Mouse (Mus musculus): ENCODE data around the gene Alkbh8.
"Not testable (repeated sequence)": the region's sequence is repeated elsewhere in the genome, so short reads cannot be mapped to it uniquely, and the experiment has no call there.

The Alkbh8 gene

DNA sequence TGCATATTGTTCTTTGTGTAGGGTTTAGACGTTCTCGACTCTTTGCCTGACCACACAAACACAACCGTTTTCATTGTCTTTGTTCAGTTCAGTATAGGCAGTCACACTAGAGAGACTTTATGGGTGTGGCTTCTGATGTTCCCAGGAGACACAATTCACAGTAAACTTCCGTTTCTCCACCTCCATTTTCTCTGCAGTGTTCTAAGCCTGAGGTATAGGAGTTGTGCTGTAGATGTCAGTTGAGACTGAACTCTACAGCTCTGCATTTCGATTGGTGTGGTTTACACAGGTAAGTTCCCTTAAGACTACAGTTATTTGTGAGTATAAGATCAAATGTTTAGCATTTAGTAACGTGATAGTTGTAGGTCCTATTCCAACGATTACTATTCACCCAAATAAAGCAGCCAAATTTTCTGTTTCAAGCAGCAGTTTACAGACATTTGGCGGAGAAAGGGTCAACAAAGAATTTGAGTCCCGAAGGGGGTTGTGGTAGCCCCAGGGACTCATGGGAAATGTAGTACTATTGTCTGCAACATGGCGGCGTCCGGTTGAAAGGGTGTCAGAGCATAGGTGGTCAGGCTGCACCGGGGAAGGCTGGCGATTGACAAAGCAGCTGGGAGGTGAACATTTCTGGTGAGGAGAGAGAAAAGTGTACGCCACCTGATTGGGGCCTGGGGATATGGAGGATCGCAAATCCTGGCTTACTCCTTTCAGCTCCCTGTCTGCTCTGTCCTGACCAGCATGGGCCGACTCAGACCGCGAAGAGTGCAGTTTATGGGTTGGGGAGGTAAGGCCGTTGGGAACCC, at the start of gene Alkbh8:
Gene Alkbh8, plus strand, starts transcription at position 179 of the 806 bp plus-strand sequence.
- peak; percentile 90 for DNase-seq

DNA sequence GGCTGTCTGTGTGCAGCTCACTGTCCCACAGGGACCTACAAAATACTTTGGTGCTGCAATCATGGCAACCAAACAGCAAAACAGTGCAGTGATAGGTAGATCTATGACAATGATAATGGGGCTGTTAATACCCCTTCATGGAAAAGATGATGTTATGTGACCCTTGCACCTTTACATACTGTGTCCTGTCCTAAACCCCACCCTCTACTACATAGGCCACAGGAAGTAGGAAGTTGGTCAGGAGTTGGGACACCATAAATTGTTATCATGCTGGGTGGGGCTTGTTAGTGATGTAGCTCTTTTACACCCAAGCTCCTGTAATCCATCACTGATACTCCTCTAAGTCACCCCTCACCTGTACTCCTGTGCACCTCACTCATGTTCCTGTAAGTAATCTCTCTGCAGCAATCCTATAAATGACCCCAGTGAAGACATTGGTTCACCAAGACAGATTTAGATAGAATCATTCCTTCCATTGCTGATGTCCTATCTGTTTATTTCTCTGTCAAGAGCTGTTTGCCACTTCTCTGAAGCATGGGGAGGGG, 25.6 kb upstream of the Alkbh8 start:
- DNase-seq: no peak

DNA sequence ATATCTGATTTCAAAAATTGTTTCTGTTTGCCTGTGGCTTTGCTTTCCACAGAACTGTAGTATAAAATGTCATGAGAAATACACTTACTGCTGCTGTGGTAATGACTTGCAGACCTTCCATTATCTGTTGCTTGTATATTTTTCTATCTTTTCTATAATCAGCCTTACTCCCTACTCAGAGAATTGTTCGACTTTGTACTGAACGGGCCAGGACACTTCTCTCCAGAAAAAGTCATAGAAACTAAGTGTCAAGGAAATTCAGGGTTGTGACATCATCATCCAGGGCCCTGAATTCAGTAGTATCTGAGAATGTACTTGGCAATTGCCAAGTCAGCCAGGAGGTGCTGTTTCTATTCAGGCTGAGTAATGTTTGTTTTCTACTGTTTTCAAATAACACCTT, 24.9 kb upstream of the Alkbh8 start:
- no peak for DNase-seq

DNA sequence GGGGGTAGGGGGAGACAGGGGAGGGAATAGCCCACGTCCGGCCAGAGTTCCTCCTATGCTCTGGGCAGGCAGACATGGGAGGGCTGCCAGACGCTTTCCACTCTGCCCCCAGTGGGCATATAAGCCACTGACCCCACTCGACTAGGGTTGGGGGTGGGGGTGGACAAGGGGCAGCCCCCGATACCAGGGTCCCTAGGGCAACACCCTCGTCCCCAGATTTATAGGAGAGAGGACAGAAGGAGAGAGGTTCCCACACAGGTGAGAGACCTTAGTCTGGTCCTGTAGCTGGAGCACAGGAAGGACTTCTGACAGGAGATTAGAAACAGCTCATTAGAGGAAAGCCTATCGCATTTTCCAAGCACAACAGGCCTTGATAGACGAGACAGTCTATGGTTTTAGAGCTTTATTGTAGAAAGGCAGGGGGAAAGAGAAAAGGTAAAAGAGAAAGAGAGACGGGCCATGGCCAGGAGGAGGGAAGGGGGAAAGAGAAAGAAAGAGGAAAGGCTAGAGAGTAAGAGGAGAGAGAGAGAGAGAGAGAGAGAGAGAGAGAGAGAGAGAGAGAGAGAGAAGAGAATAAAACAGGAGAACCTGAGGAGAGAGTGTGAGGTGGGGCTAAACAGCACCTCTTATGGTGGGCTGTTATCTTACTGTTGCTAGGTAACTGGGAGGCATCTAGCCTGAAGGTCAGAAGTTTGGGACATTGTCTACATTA, 7.4 kb upstream of the Alkbh8 start:
- DNase-seq: not testable (repeated sequence)

DNA sequence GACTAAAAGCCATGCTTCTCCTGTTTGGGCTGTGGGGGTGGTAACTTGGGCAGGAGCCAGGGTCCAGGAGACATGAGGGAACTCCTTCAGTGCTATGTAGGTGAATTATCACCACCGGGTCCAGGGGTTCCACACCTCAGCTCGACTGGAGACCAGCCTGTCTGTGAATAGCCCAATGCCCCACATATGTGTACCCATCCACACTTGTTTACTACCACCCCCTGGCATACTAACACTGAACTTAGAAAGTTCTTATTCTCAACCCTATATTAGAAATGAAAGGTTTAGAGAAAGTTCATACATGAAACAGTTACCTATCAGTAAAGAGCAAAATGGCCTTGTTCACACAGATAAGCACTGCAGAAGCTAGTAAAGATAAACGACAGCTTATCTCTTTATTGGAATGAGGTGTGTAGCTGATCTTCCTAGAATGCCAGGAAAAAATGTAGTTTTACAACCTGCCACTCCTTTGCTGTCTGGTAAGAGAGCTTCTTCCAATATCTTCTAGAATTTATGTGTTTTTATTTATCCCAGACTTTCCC, 6.8 kb upstream of the Alkbh8 start:
- DNase-seq: no peak

DNA sequence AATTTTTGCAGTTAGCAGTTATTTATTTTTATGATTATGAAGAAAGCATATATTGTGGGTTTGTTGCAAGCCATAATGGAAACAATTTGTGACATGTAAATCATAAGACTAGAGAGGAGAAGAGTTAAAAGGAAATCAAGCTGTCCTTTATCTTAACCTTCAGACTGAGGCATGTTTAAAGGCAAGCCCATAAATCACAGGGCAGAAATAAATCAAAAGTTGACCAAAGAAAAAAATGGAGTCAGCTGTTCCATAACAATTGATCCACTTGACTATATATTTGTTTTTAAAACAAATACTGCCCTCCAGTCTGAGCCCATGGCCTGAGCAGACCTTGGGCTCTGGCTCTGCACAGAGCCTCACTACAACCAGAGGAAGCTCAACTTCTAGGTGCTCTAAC, 4.6 kb upstream of the Alkbh8 start:
- DNase-seq: no peak

DNA sequence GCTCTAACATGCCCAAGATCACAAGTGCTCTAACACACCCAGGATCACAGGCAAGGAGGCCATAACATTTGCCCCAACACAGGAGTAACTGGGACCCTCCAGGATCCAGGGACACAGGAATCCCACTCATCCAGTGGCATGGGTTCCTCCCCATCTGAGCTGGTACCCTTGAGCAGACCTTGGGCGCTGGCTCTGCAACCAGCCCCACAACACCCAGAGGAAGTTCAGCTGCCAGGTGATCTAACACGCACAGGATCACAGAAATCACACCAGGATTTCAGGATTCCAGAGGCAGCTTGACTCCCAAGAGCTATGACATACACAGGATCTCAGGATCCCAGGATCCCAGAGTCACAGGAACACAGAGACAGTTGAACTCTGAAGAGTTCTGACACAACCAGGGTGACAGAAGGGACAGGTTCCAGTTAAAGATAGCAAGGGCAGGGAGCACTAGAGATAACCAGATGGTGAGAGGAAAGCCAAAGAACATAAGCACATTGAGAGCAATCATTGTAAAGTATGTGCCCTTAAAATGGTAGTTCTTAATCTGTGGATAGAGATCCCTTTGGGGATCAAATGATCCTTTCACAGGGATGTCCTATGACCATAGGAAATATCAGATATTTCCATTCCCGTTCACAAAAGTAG, 4.1 kb upstream of the Alkbh8 start:
- DNase-seq: no peak

DNA sequence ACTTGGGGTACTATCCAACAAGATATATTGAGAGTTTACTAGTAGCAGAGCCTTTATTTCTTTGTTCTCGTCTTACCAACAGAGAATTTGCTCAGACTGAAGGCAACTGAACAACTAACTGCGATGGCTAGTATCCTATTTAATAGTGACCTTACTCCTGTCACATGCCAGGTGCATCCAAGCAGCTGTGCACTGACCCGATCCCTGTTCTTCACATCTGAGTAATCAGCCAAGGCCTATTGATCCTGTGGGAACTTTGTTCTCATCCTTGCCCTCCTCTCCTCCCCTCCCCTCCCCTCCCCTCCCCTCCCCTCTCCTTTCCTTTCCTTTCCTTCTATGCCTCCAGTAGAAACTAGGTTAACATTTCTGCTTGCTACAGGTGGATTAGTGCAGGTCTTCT, 1.7 kb downstream of the Alkbh8 start:
- DNase-seq: no peak

DNA sequence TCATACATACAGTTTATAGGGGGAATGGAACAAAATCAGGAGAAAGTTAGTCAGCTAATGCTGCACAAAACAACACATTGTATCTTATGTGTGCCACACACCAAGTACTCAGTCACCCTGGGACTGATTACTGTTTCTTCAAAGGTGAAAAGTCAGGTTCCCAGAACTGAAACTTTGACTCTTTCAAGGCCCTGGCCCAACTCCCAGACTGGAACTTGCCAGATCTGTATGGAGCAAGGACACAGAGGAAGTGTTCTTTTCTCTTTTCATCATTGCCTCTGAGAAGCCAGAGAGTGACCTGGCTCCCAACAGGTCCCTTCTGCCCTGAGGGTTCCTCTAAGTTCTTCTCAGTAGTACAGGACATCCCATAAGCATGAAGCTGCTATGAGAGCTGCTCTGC, 10.2 kb downstream of the Alkbh8 start:
- DNase-seq: no peak

DNA sequence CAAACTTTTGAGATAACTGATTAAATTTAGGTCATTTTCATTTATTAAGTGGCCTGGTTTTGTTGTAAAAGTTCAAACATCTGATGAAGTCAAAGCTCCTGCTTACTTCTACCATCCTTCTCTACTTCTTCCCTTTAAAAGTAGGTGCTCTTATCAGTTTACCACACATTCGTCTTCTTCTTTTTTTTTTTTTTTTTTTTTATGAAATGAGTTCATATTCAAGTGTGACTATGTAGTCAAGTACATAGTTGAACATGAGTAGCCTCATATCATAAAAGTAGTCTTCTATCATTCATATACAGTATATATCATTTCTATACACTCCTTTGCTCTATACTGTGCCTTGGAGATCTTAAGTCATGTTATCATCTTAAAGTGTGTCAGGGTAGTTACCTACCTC, 11.0 kb downstream of the Alkbh8 start:
- DNase-seq: no peak

DNA sequence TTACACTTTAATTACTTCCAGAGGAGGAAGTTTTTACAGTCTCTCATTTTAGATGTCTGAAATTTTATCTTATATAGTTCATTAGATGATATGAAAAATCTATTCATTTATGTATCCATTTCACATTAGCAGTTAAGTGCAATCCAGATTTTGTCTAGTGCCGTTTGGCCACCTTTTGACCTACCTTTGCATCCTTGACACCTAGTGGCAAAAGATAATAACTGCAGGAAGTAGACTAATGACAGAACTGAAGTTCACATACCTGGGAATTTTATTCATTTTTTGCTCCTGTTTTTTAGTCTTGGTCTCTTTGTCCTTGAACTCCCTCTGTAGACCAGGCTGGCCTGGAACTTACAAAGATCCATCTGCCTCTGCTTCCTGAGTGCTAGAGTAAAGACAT, 15.1 kb downstream of the Alkbh8 start:
- DNase-seq: no peak

DNA sequence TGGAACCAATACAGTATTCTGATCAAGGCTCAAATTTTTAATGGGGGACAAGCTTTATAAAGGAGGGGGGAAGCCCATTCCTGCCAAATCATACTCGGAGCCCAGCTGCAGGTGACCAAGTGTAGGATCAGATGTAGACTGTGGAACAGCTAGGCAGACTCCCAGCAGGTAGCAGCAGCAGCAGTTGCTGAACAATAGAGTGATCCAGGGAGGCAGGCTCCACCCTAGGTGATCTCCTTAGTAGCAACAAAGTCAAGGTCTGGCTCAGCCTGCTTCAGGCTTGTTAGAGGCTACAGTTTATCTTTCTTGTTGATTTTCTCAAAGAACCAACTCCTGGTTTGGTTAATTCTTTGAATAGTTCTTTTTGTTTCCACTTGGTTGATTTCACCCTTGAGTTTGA, 41.4 kb downstream of the Alkbh8 start:
- DNase-seq: not testable (repeated sequence)

DNA sequence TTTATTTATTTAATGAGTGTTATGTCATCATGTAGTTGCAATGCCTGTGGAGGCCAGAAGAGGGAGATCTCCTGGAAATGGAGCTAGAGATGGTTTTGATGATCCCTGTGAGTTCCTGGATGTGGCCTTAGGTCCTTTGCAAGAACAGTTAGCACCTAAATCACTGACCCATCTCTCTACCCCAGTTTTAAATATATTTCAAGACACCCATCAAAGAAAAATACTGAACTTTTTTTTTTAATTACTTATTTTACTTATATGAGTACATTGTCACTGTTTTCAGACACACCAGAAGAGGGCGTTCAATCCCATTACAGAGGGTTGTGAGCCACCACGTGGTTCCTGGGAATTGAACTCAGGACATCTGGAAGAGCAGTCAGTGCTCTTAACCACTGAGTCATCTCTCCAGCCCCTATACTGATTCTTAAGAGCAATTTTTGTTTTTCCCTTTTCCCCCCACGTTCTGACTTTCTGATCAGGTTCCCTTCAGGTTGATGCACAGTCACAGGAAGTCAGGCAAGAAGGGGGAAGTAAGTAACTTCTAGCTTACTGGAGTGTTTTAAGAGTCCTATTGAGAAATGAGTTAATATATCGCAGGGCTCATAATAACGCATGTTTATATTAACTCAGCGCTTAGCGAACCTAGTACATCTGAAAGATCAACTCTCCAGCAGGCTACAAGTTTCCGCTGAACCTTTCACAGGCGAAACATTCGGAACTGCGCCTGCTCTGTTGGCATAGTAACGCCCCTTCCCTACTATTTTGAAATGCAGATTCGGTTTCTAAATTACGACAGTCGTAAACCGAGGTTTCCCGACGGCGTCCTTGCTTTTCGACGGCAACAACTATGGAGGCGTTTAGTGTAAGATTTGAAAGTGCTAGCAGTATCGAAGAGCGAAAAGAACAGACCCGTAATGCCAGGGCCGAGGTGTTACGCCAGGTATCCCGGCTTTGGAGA, 68.6 kb downstream of the Alkbh8 start, which contains the start of gene Cwf19l2:
Gene Cwf19l2, plus strand, starts transcription at position 342 of the 958 bp plus-strand sequence.
- DNase-seq: peak; percentile 89

DNA sequence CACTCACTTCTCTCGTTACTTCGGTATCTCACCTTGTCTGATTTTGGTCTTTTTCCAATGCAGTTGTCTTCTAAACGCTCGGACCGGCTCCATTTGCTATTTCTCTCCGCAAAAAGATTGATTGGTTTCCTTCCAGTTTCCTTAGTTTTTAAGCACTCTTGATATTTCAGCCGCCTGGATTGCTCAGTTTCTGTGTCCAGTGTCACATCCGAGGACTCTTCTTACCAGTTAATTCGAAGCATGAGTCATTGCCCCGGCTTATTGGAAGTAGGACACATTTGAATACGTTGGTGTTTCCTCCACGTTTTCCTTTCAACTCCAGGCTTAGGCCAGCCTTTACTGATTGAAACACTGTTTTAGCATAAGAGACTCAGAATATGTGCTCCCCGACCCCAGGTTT, 69.4 kb downstream of the Alkbh8 start:
- peak; percentile 37 for DNase-seq

DNA sequence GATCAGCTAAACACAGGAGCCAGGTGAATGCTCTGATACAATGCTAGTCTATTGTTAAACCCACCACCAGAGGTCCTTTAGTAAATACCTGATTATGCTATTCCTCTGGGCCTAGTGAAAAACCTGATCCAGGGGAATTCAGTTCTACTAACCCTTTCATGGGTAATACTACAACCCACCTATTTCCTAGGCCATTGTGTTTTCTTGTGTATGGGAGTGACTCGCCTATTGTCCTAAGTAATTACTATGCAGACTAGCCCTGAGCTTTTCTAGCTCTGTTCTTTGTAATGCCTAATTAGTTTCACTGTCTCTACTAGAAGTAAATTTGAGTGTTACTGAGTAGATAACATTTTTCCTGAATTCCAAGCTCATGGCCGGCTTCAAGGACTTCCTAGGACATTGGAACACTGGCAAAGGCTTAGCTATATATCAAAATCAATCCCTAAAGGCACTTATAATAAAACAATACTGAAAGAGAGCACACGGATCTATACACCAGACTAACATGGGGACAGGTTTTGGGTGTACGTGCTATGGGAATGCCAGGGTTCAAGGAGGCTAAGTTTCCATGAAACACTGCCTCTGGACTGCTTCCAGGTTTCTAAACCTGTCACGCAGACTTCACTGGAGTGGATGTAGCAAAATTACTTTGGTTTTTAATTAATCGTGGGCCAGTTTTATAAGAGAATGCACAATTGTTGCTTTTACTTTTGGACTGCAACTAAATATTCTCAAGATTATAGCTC, 104.8 kb downstream of the Alkbh8 start:
- not testable (repeated sequence) for DNase-seq
